Mouse (Mus musculus) adipocyte (in vitro differentiated cells): Measurements from ENCODE around the gene Hormad1.
"Not testable (repeated sequence)": the region's sequence is repeated elsewhere in the genome, so short reads cannot be mapped to it uniquely, and the experiment has no call there.

Experiments used
- DNase-seq: peaks from one replicate; pipeline ENCODE4 v3.0.0-alpha.2; 2016; ENCODE audit warnings: low spot score

Hormad1 gene

DNA sequence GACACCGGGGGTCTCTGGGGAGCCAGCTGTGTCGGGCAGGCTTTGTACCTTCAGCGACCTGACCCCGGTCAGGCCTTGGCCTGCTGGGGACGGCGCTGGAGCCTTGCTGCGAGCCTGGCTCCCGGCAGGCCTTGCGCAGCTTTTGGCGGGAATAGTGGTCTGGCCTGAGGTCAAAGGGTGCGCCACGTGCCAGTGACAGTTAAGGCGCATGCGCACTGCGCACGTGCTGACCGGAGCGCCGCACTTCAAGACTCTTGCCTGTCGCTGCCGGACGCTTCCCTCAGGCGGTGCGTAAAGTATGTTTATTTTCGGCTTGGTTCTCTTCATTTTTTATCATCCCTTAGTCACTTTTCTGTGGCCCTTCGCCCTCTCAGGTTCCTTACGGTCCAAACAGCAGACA lies at the start of gene Hormad1:
TSS of gene Hormad1 (plus strand) at position 241 of the 400 bp plus-strand sequence.
- no peak for DNase-seq

DNA sequence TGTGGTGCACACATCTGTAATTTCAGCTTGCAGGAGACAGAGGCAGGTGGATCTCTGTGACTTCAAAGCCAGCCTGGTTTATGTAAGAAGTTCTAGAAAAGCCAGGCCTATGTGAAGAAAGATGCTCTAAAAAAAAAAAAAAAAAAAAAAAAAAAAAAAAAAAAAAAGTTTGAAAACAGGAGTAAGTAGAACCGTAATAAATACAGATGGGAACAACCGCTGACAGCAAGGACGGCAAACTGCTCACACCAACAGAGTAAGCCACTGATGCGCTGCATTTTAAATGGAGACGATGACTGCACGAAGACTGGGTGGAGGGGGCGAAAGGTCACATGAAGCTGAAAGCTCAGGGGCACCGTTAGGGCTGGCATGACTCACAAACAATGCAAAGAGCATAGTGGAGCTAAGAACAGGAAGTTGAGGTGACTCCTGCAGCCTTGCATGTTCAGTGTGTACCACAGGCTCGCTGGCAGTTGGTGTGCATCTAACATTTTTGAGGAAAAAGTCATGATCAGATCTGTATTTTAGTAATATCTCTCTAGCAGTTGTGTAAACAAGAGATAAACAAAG lies 47.8 kb upstream of the Hormad1 start:
- no peak for DNase-seq

DNA sequence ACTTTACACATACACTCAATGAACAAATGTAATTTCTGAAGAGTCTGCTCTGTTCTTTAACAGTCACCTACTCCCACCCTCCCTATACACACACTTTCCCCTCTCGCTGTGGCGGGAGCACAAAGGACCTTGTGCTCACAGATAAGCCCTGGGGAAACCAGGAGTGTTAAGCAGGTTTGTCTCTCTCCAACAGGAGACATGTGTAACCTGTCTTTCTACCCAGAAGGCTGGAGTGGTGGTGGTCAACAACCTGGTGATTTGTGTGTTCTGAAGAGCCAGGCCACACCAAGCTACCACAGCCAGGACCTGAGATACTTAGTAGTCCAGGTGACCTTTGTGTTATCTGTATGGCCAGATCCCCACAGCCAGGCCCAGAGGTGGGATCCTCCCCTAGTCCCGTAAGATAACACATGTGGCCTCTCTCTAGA lies 42.8 kb upstream of the Hormad1 start:
- no peak for DNase-seq

DNA sequence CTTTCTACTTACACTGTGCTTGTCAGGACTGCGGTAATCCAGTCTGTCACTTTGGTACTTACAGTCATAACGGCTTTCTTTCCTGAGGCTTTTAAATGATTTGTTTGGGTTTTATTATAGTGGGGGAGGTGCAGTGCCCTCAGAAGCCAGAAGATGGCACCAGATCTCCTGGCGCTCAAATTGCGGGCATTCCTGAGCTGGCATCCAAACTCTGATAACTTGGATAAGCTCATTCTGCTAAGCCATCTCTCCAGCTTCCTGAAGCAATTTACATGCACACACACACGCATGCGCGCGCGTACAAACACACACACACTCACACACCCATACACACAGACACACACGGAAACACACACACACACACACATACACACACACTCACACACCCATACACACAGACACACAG lies 42.0 kb upstream of the Hormad1 start:
- peak; percentile 78 for DNase-seq

DNA sequence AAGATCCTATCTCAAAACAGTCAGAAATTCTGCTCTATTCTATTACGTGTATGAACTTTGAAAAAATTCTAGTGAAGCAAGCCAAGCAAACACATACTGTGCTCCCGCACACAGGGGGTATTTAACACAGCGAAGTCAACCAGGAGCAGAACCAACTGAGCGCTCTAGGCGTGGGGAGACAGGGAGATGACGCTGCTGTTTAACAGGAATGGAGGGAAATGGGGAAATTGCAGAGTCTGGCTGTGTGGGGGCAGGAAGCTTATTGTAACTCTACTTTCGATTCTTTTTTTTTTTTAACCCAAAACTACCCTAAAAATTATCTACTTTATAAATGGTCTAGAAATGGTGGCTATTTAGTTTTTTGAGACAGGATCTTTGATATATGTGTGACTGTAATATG lies 40.6 kb upstream of the Hormad1 start:
- DNase-seq: no peak

DNA sequence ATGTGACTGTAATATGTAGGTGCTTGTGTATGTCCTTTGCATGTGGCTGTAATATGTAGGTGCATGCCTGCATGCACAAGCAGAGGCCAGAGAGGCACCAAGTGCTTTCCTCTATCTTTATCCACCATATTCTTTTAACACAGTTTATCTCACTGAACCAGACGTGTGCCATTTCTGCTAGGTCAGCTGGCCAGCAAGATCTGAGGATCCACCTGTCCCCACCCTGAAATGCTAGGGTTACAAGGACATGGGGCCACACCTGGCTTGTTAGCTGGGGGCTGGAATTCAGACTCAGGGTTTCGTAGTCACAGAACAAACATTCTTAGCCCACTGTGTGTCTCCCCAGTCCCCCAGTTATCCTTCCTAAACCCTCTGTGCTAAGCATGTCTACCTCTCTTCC lies 40.2 kb upstream of the Hormad1 start:
- DNase-seq: no peak

DNA sequence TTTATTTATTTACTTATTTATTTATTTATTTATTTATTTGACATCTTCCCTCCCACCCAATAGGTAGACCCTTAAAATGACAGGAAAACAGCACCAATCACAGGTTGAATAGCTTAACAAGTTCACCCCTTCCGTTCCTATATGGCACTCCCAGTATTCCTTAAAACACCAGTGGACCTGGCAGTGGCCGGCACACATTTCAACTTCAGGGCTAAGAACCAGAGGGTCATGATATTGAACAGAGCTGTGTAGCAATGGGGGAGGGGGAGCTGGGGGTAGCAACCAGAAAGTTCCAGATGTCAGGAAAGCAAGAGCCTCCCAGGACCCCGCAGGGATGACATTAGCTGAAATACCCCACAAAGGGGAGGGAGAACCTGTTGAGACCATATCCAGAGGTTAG lies 39.4 kb upstream of the Hormad1 start:
- no peak for DNase-seq

DNA sequence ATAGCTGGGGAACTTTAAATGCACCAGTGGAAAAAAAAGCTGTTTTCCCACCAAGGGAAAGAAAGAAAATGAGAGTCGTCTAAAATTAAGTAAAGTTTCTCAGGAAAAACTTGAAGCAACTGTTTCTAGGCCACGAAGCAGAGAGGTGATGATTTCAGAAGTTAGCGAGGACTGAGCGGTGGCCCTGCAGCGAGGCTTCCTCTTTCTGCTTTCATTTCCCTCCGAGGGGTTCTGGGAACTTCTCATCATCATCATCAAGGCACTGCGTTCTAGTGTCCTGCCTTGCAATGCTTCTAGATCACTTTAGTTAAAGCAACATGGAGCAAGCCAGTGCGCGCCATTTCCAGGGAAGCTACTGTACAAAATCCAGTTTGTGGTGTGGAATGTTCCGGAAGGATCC lies 38.3 kb upstream of the Hormad1 start:
- DNase-seq: no peak

DNA sequence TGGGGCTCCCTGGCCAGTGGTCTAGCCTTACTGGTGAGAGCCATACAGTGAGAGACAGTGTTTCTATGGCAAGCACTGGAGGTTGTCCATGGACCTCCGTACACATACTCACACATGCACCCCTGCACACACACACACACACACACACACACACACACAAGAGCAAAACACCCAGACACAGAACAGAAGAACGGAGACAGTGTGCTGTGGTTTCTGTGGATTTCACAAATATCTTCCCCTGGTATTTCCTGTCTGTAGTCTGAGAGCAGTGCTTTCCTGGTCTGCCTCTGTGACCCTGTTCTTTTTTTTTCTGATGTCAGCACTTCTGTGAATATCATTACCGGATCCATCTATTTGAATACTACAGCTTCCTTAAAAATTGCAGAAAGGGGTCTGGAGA lies 35.8 kb upstream of the Hormad1 start:
- no peak for DNase-seq

DNA sequence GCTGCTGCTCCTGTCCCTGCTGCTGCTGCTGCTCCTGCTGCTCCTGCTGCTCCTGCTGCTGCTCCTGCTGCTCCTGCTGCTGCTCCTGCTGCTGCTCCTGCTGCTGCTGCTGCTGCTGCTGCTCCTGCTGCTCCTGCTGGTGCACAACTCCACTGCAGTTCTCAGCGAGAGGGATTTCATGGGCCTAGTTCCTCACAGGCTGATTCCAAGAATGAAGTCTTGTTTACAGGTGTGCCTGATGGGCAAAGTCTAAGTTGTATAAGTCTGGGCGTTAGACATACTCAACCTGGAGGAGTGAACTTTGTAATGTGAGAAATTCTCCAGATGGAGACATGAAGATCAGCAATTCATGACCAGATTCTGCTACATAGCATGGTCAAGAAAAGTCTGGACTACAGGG lies 34.8 kb upstream of the Hormad1 start:
- no peak for DNase-seq

DNA sequence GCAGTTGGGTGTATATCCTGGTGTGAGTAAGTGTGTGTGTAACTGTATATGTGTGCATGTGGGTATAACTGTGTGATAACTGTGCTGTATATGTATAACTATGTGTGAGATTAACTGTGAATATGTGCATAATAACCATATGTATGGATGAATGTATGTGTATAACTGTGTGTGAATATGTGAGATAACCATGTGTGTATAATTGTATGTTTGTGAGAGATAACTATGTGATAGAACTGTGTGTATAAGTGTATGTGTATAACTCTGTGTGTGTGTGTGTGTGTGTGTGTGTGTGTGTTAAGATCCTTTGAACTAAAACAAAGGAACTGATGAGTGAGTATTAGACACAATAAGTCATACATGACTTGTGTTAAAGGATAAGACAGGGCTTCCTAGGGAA lies 33.4 kb upstream of the Hormad1 start:
- DNase-seq: no peak

DNA sequence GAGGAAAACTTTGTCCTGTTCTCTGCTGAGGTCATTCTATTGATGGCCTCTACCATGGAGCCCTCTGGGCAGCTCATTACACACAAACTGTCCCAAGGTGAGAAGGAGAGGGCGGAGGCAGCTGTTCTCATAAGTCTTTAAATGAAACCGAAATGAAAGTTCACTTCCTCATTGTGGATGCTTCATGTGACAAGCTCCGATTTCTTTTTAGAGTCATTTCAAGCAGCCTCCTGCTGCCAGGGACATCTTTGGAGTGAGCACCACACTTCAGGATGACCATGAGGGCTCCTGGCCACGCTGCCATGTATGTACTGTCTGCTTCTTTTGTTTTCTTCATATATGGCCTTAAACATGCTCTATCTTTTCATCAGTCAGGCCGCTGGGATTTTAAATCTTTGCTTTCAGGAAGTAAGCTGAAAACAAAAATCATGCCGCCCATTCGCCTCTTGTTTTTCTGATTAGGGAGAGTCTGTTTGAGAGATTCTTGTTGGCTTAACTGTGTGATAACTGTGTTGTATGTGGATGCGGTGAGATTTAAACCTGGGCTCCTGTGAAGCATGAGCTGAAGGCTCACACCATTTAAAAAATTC lies 32.8 kb upstream of the Hormad1 start, which contains the start of gene Ctss:
TSS of gene Ctss (plus strand) at position 165 of the 590 bp plus-strand sequence.
- no peak for DNase-seq

DNA sequence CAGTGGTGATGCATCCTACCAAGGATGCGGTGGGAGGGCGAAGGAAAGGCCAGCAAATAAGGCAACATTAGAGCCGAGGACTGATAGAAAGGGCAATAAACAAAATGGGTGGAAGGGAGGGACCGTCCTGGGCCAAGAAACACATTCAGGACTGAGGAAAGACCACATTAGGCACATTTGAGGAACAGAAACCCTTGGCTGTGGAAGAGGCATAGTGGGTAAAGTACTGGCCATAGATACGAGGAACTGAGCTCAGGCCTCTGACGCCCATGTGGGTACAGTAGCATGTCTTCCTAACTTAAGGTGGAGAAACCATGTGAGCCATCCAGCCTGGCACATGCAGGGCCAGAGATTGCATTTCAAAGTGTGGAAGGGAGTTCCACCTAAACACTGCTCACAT lies 29.7 kb upstream of the Hormad1 start:
- DNase-seq: no peak

DNA sequence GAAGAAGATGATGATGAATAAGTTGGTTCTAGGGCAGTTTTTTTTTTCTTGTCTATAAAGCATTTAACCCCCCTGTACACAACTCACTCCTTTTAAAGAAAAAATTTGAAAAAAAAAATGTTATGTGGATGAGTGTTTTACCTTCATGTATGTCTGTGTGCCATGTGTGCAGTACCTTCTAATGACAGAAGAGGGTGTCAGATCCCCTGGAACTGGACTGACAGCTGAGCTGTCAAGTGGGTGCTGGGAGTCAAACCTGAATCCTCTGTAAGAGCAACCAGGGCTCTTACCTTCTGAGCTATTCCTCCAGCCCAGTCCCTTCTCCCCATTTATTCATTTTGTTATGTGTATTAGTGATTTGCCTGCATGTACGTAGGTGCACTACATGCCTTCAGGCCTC lies 28.5 kb upstream of the Hormad1 start:
- DNase-seq: no peak

DNA sequence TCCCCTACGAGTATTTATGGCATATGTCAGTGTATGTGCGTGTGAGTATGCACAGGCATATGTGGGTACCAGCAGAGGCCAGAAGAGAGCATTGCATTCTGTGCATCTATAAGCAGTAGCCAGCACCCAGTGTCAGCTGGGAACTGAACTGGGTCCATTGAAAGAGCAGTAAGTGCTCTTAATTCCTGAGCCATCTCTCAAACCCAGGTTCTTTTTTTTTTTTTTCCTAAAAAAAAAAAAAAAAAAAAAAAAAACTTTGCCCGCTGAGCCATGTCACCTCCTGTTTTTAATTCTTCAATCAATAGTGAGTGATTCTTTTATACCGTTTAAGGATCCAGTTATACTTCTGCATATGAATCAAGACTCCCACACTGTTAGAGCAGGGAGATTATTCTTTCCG lies 26.1 kb upstream of the Hormad1 start:
- no peak for DNase-seq

DNA sequence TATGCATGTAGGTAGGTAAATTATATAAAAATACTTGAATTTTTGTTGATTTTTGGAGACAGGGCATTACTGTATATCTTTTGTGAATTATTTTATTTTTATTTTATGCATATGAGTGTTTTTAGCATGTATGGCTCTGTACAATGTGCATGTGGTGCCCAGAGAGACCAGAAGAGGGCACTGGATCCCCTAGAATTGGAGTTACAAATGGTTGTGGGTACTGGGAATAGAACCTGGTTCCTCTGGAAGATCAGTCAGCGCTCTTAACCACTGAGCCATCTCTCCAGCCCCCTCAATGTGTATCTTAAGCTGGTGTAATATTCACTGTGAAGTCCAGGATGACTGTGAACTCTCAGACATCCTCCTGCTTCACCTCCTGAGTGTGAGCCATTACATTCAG lies 24.6 kb upstream of the Hormad1 start:
- no peak for DNase-seq

DNA sequence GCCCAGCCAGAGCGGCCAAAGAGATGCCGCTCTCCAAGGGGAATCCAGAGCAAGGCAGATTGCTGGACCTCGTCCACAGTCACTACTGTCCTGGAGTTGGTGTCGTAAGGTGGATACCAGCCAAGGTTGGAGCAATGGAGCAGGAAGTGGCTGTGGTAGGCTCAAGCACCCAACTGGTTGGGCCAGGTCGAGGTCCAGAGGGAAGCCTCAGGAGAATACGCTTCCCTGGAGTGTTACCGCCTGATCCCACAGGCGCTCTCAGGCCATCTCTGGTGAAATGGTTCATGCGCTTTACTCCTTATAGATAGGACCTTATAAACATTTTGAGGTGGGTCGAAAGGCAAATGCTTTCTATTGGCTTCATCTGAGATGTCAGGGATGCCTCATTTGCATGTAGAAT lies 20.5 kb upstream of the Hormad1 start:
- peak; percentile 15 for DNase-seq

DNA sequence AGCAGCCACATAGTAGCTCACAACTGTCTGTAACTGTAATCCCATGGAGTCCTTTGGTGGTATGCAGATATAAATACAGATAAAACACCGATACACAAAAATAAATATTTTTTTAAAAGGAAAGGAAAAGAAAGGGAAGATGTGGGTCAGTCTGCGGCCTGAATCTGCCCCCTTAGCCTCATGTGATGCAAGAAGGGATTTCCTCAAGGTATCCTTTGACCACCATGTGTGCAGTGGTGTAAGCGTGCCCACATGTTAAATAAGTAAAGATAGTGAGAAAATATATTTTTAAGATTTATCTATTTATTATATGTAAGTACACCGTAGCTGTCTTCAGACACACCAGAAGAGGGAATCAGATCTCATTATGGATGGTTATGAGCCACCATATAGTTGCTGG lies 19.6 kb upstream of the Hormad1 start:
- no peak for DNase-seq

DNA sequence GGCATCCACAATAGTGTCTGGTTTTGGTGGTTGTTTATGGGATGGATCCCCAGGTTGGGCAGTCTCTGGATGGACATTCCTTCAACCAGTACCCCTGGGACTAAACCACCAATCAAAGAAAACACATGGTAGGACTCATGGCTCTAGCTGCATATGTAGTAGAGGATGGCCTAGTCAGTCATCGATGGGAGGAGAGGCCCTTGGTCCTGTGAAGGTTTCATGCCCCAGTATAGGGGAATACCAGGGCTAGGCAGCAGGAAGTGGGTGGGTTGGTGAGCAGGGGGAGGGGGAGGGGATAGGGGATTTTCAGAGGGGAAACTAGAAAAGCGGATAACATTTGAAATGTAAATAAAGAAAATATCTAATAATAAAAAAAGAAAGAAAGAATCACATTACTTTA lies 18.3 kb upstream of the Hormad1 start:
- not testable (repeated sequence) for DNase-seq

DNA sequence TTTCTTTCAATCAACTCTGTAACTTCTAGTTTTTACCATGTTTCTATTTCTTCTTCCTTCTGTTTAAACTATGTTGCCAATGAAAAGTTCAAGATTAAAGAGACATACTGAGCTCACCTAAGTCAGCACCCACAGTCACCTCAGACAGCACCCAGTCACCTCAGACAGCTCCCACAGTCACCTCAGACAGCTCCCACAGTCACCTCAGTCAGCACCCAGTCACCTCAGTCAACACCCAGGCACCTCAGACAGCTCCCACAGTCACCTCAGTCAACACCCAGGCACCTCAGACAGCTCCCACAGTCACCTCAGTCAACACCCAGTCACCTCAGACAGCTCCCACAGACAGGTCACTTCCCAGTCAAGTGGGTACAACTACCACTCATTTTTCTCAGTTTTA lies 17.3 kb upstream of the Hormad1 start:
- no peak for DNase-seq

DNA sequence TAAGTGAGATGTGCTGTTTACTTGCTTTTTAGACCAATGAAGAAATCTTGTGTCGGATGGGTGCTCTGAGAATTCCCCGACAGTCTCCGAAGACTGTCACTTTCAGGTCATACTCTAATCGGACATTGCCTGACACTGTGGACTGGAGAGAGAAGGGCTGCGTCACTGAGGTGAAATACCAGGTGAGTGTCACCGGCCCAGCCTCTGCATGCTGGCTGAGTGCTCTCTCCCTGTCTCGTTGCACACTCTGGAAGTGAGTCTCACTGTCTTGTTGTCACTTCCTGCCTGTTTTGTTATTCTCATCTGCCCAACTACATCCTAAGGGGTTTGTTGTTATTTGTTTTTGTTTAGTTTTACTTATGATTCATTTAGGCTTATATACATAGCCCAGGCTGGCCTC lies 16.5 kb upstream of the Hormad1 start:
- no peak for DNase-seq

DNA sequence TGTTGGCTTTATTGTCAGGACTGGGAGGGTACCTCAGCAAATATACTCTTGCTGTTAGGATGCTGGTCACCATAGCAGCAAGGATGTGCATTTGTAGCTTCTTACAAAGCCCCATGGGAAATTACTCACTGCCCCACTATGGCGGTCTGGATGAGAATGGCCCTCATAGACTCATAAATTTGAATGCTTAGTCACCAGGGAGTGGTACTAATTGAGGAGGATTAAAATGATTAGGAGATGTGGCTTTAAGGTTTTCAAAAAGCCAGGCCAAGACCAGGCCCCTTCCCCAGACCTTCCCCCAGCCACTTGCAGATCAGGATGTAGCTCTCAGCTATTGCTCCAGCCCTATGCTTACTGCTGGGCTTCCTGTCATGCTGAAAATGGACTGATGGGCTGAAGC lies 9.3 kb upstream of the Hormad1 start:
- DNase-seq: no peak

DNA sequence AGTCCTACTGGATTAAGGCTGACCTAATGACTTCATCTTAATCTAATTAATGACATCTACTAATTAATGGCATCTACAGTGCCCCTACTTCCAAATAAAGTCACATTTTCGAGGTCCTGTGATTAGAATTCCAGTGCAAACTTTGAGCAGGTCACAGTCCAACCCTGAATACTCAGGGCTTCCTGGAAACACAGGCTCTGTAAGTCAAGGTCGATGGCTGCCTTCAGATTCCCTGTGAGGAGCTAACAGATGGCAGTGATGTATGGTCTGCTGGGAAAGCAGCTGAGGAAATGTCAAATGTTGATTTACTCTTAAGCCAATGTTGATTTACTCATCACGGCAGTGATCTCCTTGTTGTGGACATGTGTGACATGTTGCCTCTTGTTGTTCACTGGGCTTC lies 5.5 kb upstream of the Hormad1 start:
- no peak for DNase-seq

DNA sequence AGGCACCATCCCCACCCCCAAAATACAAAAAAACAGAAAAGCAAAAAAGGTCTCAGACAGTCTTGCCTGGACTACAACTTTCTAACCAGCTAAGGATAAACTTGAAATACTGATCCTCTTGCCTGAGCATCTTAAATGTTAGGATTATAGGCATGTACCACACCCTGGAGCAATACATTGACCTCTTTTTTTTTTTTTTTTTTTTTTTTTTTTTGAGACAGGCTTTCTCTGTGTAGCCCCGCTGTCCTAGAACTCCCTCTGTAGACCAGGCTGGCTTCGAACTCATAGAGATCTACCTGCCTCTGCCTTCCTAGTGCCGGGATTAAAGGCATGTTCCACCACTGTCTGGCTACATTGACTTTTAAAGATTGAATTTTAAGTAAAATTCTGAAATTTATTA lies 1.3 kb downstream of the Hormad1 start:
- no peak for DNase-seq
